Mouse (Mus musculus) neural tube, embryonic 15.5 days (tissue): ENCODE data around the gene Gprasp2. TPM values are rescaled to one million over a fixed set of nuclear protein-coding genes. Genes with fewer than 3 reads are reported as not detected.
"Not testable (repeated sequence)": the region's sequence is repeated elsewhere in the genome, so short reads cannot be mapped to it uniquely, and the experiment has no call there.

Experiments used
- ATAC-seq: fragments of 200-750 bp; cut with Nextera tagmentation; 2 replicates; pipeline ENCODE4 v1.8.0; 2017; ENCODE audit warnings: mild to moderate bottlenecking, moderate TSS enrichment, moderate library complexity; ENCODE audit not compliant: low FRiP score
- H3K27ac ChIP-seq: fragments of 300-500 bp; sonication (generic); replicated peaks from 2 replicates; pipeline ENCODE4 v1.5.1; 2015; ENCODE audit warnings: mild to moderate bottlenecking, inconsistent platforms
- H3K27me3 ChIP-seq: fragments of 300-500 bp; sonication (generic); replicated peaks from 2 replicates; pipeline ENCODE4 v1.6.1; 2015; ENCODE audit warnings: inconsistent platforms
- H3K36me3 ChIP-seq: fragments of 300-500 bp; sonication (generic); 2 replicates; pipeline ENCODE4 v1.6.1; 2015; ENCODE audit warnings: inconsistent platforms
- H3K4me1 ChIP-seq: fragments of 300-500 bp; sonication (generic); 2 replicates; pipeline ENCODE4 v1.6.1; 2015; ENCODE audit warnings: inconsistent platforms
- H3K4me2 ChIP-seq: fragments of 300-500 bp; sonication (generic); 2 replicates; pipeline ENCODE4 v1.6.1; 2015; ENCODE audit warnings: inconsistent platforms, mild to moderate bottlenecking, moderate library complexity
- H3K4me3 ChIP-seq: fragments of 300-500 bp; sonication (generic); replicated peaks from 2 replicates; pipeline ENCODE4 v1.5.1; 2015; ENCODE audit warnings: mild to moderate bottlenecking, inconsistent platforms
- H3K9ac ChIP-seq: fragments of 300-500 bp; sonication (generic); replicated peaks from 2 replicates; pipeline ENCODE4 v1.6.1; 2015; ENCODE audit warnings: mild to moderate bottlenecking, inconsistent platforms
- H3K9me3 ChIP-seq: fragments of 300-500 bp; sonication (generic); replicated peaks from 2 replicates; pipeline ENCODE4 v1.6.1; 2016; ENCODE audit warnings: inconsistent platforms
- WGBS: fragments of 180-500 bp; shearing (Covaris S2); methylation state at CpG from one replicate; pipeline ENCODE4 v1.1.7; 2015; ENCODE audit warnings: mixed read lengths; 5-methylcytosine and 5-hydroxymethylcytosine counted together
- polyA plus RNA-seq: library from polyadenylated mRNA; unstranded; fragments of >200 nt; fragmentation: Nextera tagmentation; extraction: Ambion mirVana; gene quantifications from 2 replicates; pipeline ENCODE4 v1.2.1, GENCODE M21; 2015

Gprasp2 gene
- polyA plus RNA-seq, 1 experiment from 2014 or later = 230 TPM

- peak; percentile 39 for ATAC-seq
- not testable (repeated sequence) for H3K27me3 ChIP-seq, H3K36me3 ChIP-seq, H3K9me3 ChIP-seq, H3K4me1 ChIP-seq
- 17% methylated on average over 16 of the region's 17 CpGs for WGBS
- Histone ChIP-seq H3K4me3 (peak overlapping the region; percentile 50), H3K27ac (peak overlapping the region; percentile 81), H3K9ac (peak overlapping the region; percentile 56), H3K4me2 (peak overlapping the region; percentile 56)
Observed at GRCm38 (mm10) chrX:135839397-135840391, 860 bp downstream of the Gprasp2 start.

GRCm38 (mm10) chrX:135866806-135867205 is 28.0 kb downstream of the Gprasp2 start:
- not testable (repeated sequence) for H3K27ac ChIP-seq, H3K27me3 ChIP-seq, H3K9me3 ChIP-seq, H3K4me2 ChIP-seq, ATAC-seq, H3K4me3 ChIP-seq, H3K4me1 ChIP-seq, H3K9ac ChIP-seq, H3K36me3 ChIP-seq
- WGBS = 77% methylated on average over 9 of the region's 9 CpGs

DNA sequence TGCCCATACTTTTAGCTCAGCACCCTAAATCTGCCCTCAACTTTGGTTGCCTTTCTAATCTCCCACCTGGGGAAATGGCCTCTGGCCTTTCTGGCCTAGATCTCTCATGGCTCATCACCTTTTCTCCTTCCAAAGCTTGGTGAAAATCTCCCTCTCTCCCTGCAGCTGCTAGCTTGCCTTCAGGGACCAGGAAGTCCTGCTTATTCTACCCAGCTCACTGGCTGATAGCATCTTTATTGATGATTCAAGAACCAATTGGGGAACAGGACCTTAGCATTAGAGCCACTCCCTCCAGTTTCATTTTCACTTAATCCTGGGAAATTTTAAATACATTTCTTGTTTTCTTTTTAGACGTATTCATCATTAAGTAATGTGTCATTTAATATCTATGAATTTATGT is 37.8 kb downstream of the Gprasp2 start:
- 86% methylated on average over 1 of the region's 1 CpGs for WGBS
- no peaks in the 10 kb centered on the region for H3K27me3 ChIP-seq

DNA sequence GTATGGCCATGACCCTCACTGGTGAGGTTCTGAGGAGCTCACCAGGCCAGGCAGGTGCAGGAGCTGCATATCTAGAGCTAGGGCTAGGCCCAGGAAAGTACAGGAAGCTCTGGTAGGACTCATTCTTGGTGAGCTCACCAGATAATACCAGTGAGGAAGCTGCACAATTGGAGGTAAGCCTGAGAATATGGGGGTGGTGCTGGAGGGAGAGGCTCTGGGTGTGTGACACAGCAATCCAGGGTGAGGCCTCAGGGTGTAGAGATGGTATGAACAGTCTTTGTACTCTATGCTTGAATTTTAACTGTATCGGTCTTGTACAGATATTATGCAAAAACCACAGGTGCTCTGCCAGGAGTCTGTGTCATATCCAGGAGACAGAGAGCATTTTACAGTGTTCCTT is 40.8 kb downstream of the Gprasp2 start:
- H3K36me3 ChIP-seq = no peaks in the 10 kb centered on the region
- no peaks in the 10 kb centered on the region for H3K27me3 ChIP-seq
- H3K4me2 ChIP-seq = no peak overlapping the region
- H3K4me3 ChIP-seq = no peak overlapping the region
- no peaks in the 10 kb centered on the region for H3K4me1 ChIP-seq
- no peak for ATAC-seq
- H3K9me3 ChIP-seq = no peaks in the 10 kb centered on the region
- H3K9ac ChIP-seq = no peak overlapping the region
- H3K27ac ChIP-seq = no peak overlapping the region
- 96% methylated on average over 1 of the region's 1 CpGs for WGBS

More for the DNA sequence above, 37.8 kb downstream of the Gprasp2 start:
- H3K4me2 ChIP-seq = no peak overlapping the region
- H3K9me3 ChIP-seq = no peaks in the 10 kb centered on the region
- no peak overlapping the region for H3K27ac ChIP-seq
- no peak for ATAC-seq
- no peaks in the 10 kb centered on the region for H3K4me1 ChIP-seq
- no peak overlapping the region for H3K4me3 ChIP-seq
- H3K9ac ChIP-seq = no peak overlapping the region
- H3K36me3 ChIP-seq = no peaks in the 10 kb centered on the region

GRCm38 (mm10) chrX:135885411-135886233 is 46.8 kb downstream of the Gprasp2 start:
- peak overlapping the region; percentile 79 for H3K9ac ChIP-seq
- peak; percentile 99 for ATAC-seq
- H3K4me1 ChIP-seq = peaks cover 2% of the 10 kb centered on the region; the same call in 1 of the 2 replicates
- peak overlapping the region; percentile 56 for H3K4me2 ChIP-seq
- H3K27me3 ChIP-seq = no peaks in the 10 kb centered on the region
- WGBS = 15% methylated on average over 39 of the region's 41 CpGs
- peak overlapping the region; percentile 59 for H3K4me3 ChIP-seq
- H3K9me3 ChIP-seq = no peaks in the 10 kb centered on the region
- H3K36me3 ChIP-seq = peaks cover 22% of the 10 kb centered on the region
- H3K27ac ChIP-seq = peak overlapping the region; percentile 94

DNA sequence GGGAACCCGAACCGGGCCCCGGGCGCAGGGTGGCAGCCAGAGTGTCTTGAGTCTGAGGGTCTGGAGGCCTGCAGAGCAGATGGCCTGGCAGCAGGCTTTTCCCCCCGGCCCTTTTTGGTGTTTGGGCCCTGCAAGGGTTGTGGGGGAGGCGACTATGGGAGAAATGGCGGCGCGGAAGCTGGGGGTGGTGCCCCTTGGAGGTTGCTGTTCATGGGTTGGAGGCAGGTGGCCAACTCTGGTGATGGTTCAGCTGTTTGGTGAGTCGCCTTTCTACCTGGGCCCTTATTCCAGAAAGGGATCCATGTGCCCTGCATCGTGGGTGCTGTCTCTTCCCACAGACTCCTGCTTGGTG is 47.4 kb downstream of the Gprasp2 start:
- no peaks in the 10 kb centered on the region for H3K9me3 ChIP-seq
- H3K27me3 ChIP-seq = no peaks in the 10 kb centered on the region
- 21% methylated on average over 9 of the region's 11 CpGs for WGBS
- H3K36me3 ChIP-seq = peaks cover 22% of the 10 kb centered on the region
- peak overlapping the region; percentile 79 for H3K9ac ChIP-seq
- H3K4me1 ChIP-seq = peaks cover 2% of the 10 kb centered on the region; the same call in 1 of the 2 replicates
- peak overlapping the region; percentile 59 for H3K4me3 ChIP-seq
- H3K4me2 ChIP-seq = peak overlapping the region; percentile 56
- peak; percentile 29 for ATAC-seq
- H3K27ac ChIP-seq = peak overlapping the region; percentile 94

Other genes starting within 250 kb of the Gprasp2 start
- 0.14 TPM in 1 of 2 replicates, not detected in the other for gene Nxf7, start 240.3 kb upstream of the Gprasp2 start, polyA plus RNA-seq
- not detected in 2 replicates for gene Prame, start 211.3 kb upstream of the Gprasp2 start, polyA plus RNA-seq
- gene Tcp11x2, start 145.2 kb upstream of the Gprasp2 start, polyA plus RNA-seq = not detected in 2 replicates
- not detected in 2 replicates for gene Tmsb15a, start 113.8 kb upstream of the Gprasp2 start, polyA plus RNA-seq
- gene Armcx5, start 96.3 kb upstream of the Gprasp2 start, polyA plus RNA-seq = 11.4 and 11.8 TPM in 2 replicates
- 198 and 222 TPM in 2 replicates for gene Gprasp1, start 96.3 kb upstream of the Gprasp2 start, polyA plus RNA-seq
- gene Bhlhb9, start 41.4 kb upstream of the Gprasp2 start, polyA plus RNA-seq = 105 and 116 TPM in 2 replicates
- 244 and 276 TPM in 2 replicates for gene Arxes2, start 154.8 kb downstream of the Gprasp2 start, polyA plus RNA-seq
- gene Arxes1, start 194.3 kb downstream of the Gprasp2 start, polyA plus RNA-seq = 137 and 163 TPM in 2 replicates
- gene Bex2, start 229.2 kb downstream of the Gprasp2 start, polyA plus RNA-seq = 664 and 773 TPM in 2 replicates
- gene Nxf3, start 246.2 kb downstream of the Gprasp2 start, polyA plus RNA-seq = not detected in 2 replicates